Mouse (Mus musculus) intestine, embryonic 16.5 days (tissue): ENCODE measurements around the gene Asb8. TPM values are rescaled to one million over a fixed set of nuclear protein-coding genes. Genes with fewer than 3 reads are reported as not detected.

Source experiments
- ATAC-seq: fragments of 200-750 bp; cut with Nextera tagmentation; 2 replicates; pipeline ENCODE4 v1.8.0; 2017; ENCODE audit warnings: moderate TSS enrichment, moderate library complexity
- H3K27ac ChIP-seq: fragments of 300-500 bp; sonication (generic); 2 replicates; pipeline ENCODE4 v1.5.1; 2014; ENCODE audit warnings: mild to moderate bottlenecking, low read length
- H3K27me3 ChIP-seq: fragments of 300-500 bp; sonication (generic); replicated peaks from 2 replicates; pipeline ENCODE4 v1.6.1; 2014; ENCODE audit warnings: low read length, control low read depth, mixed read lengths; ENCODE audit not compliant: control insufficient read depth, insufficient read depth
- H3K36me3 ChIP-seq: fragments of 300-500 bp; sonication (generic); 2 replicates; pipeline ENCODE4 v1.6.1; 2014; ENCODE audit warnings: low read length, control low read depth; ENCODE audit not compliant: control insufficient read depth, insufficient read depth
- H3K4me1 ChIP-seq: fragments of 300-500 bp; sonication (generic); 2 replicates; pipeline ENCODE4 v1.6.1; 2014; ENCODE audit warnings: low read length, control low read depth, mixed read lengths; ENCODE audit not compliant: control insufficient read depth, insufficient read depth
- H3K4me2 ChIP-seq: fragments of 300-500 bp; sonication (generic); 2 replicates; pipeline ENCODE4 v1.6.1; 2014; ENCODE audit warnings: low read depth, low read length, control low read depth
- H3K4me3 ChIP-seq: fragments of 300-500 bp; sonication (generic); 2 replicates; pipeline ENCODE4 v1.5.1; 2014; ENCODE audit warnings: mild to moderate bottlenecking, low read length
- H3K9ac ChIP-seq: fragments of 300-500 bp; sonication (generic); 2 replicates; pipeline ENCODE4 v1.6.1; 2014; ENCODE audit warnings: low read depth, low read length
- H3K9me3 ChIP-seq: fragments of 300-500 bp; sonication (generic); 2 replicates; pipeline ENCODE4 v1.6.1; 2016; ENCODE audit warnings: low read length, control low read depth; ENCODE audit not compliant: control insufficient read depth
- WGBS: fragments of 180-500 bp; shearing (Covaris S2); extraction: QIAGEN DNeasy Blood & Tissue Kit; methylation state at CpG from one replicate; pipeline ENCODE4 v1.1.7; 2014; 5-methylcytosine and 5-hydroxymethylcytosine counted together
- polyA plus RNA-seq: library from polyadenylated mRNA; unstranded; fragments of >200 nt; fragmentation: Nextera tagmentation; extraction: Ambion mirVana; gene quantifications from 2 replicates; pipeline ENCODE4 v1.2.1, GENCODE M21; 2015

Asb8 gene
- polyA plus RNA-seq, 1 experiment from 2014 or later: 52.7 TPM

DNA sequence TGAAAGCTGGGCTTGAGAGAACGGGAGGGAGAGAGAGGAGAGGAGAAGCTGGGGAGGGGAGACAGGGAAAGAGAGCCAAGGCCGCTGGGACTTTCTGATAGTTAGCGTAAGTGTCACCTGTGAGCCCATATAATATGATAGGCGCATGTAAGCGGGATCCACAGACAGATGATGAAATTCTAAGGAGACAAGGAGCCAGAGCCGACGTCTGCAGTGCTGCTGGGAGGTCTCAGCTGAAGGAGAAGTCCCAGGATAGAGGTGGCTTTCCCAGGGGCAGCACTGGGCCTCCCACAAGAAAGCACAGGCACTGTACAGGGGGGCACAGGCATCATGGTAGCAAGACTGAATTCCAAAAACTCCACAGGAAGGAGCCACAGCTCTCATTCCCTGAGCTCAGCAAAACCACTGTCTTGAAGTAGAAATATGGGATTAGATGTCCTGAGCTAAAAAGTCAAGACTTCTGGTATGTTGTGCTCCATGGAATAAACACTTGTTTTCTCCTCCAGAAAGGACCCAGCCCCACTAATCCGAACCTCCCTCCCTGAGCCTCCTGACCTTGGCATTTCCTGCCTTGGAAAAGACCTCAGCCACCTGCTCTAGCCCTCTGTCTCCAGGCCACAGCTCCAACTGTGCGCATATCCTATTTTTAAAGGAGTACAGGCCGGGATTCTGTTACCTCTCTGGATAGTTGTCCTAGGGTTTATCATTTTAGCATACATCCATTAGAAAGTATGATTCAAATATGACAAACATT, 51.1 kb downstream of the Asb8 start:
- no peak overlapping the region for H3K4me3 ChIP-seq
- no peak overlapping the region for H3K9ac ChIP-seq
- H3K36me3 ChIP-seq: no peaks in the 10 kb centered on the region
- H3K4me2 ChIP-seq: no peak overlapping the region
- 84% methylated on average over 10 of the region's 10 CpGs for WGBS
- no peaks in the 10 kb centered on the region for H3K9me3 ChIP-seq
- H3K4me1 ChIP-seq: peaks cover 2% of the 10 kb centered on the region; the same call in 1 of the 2 replicates
- no peak overlapping the region for H3K27ac ChIP-seq
- ATAC-seq: no peak
- H3K27me3 ChIP-seq: no peaks in the 10 kb centered on the region

DNA sequence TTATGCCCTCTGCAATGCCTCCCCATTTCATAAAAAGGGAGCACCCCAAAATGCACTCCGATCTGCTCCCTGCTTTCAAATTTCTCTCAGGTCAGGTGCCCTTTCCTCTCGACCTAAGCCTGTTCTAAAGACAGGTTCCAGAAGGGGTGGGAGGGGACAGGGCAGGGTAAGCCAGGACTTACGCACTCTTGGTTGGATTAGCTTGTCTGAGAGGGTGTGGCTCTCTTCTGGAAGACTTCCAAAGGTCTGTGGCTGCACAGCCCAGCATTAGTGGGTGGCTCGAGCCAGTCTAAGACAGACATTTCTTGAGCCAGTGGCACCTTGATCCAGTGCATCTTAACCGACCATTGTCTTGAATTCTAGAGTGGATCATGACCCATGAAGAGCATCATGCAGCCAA, 53.6 kb downstream of the Asb8 start:
- peak; percentile 67 for ATAC-seq

DNA sequence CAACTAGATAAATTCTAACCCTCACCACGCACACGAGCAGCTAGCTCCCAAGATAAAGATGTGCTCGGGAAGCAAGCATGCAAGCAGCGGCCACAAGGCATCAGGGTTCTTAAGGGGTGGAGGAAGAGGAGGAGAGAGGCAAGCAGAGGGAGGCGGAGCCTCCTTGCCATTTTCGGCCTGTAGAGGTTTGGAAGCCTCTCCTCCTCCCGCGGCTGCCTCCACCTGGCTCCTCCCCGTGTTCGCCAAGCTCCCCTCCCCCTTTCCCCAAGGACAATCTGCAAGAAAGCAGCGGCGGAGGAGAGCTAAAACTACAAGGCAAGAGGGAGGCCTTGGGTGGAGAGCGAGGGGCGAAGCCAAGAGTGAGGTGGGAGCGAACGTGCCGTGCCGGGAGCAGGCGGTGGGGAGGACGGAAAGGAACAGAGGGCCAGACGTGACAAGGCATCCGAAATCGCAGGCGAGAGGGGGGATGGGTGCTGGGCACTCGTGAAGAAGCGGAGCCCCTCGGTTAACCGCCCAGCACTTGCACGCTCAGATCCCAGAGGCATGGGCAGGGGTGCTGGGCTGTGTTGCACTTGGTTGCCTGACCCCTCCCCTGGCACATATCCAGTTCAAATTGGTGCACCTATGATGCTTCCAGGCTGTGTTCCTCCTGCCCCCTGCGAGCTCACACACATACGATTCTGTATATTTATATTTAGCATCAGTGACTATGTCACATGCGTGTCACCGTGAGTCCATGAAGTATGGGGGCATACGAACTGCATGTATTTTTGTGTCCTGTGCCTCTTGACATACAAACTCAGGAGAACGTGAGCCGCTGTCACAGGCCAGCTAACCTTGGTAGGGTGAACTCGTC, 56.9 kb downstream of the Asb8 start:
- Histone ChIP-seq H3K4me3 (peak overlapping the region; percentile 65), H3K27me3 (no peaks in the 10 kb centered on the region), H3K36me3 (no peaks in the 10 kb centered on the region), H3K9ac (peak overlapping the region; percentile 84), H3K4me1 (peaks cover 14% of the 10 kb centered on the region), H3K9me3 (no peaks in the 10 kb centered on the region), H3K27ac (peak overlapping the region; percentile 72), H3K4me2 (peak overlapping the region; percentile 81)
- WGBS: 3% methylated on average over 36 of the region's 37 CpGs
- ATAC-seq: peak; percentile 92

More for the DNA sequence above, 53.6 kb downstream of the Asb8 start:
- H3K4me3 ChIP-seq: no peak overlapping the region
- no peaks in the 10 kb centered on the region for H3K27me3 ChIP-seq
- peaks cover 14% of the 10 kb centered on the region for H3K4me1 ChIP-seq
- no peak overlapping the region for H3K9ac ChIP-seq
- no peaks in the 10 kb centered on the region for H3K36me3 ChIP-seq
- H3K27ac ChIP-seq: no peak overlapping the region
- 62% methylated on average over 5 of the region's 5 CpGs for WGBS
- no peaks in the 10 kb centered on the region for H3K9me3 ChIP-seq
- no peak overlapping the region for H3K4me2 ChIP-seq

DNA sequence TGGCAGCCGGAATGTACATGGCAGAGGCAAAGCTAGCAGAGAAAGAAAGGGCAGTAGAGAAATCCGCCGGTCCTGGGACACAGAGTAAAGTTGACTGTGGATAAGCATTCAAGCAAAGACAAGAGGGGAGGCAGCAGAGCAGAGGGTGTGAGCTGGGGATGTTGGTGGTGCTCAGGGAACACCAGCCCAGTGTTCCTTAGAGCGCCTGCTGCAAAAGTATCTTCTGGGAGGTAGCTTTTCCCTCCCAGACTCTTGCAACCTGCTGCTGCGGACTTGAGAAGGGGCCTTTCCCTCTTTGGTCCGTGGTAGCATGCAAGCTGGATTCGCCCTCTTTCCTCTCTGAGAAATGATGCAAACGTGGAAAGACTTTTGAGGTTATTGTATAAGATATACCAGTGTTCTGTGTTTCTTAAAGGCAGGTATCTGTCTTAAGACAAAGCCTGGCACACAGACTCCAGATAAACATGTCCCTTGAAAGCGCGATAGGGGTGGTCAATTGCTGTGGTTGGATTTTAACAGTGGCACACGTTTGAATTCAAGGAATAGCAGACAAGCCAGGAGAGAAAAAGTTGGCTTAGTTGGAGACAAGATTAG, 57.6 kb downstream of the Asb8 start:
- ATAC-seq: peak; percentile 13; the same call in 1 of the 2 replicates
- peak overlapping the region; percentile 65 for H3K4me3 ChIP-seq
- WGBS: 30% methylated on average over 11 of the region's 11 CpGs
- H3K27ac ChIP-seq: peak overlapping the region; percentile 70
- peak overlapping the region; percentile 81 for H3K4me2 ChIP-seq
- no peaks in the 10 kb centered on the region for H3K36me3 ChIP-seq
- H3K27me3 ChIP-seq: no peaks in the 10 kb centered on the region
- peak overlapping the region; percentile 84 for H3K9ac ChIP-seq
- H3K9me3 ChIP-seq: no peaks in the 10 kb centered on the region
- peaks cover 14% of the 10 kb centered on the region for H3K4me1 ChIP-seq

DNA sequence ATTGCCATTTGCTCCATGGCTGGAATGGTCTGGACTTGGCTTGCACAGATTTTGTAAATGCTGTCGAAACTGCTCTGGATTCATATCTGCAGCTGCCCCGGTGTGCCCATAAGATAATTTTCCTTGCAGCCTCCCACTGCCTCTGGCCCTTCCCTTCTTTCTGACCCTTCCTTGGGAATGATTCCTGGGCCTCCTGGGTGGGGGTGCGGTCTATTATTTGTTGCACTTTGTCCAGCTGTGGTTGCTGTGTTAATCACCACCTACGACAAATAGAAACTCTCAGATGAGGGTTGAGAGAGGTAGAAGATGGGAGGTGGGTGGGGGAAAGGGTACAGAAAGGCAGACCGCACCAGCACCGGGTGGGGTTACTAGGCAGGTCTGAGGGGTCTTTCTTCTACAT, 58.2 kb downstream of the Asb8 start:
- peak; percentile 65 for ATAC-seq
- no peak overlapping the region; the same call in 1 of the 2 replicates for H3K4me3 ChIP-seq
- 0 out of 2 replicates have a peak overlapping the region, but pooled peaks have one; percentile 84 for H3K9ac ChIP-seq

DNA sequence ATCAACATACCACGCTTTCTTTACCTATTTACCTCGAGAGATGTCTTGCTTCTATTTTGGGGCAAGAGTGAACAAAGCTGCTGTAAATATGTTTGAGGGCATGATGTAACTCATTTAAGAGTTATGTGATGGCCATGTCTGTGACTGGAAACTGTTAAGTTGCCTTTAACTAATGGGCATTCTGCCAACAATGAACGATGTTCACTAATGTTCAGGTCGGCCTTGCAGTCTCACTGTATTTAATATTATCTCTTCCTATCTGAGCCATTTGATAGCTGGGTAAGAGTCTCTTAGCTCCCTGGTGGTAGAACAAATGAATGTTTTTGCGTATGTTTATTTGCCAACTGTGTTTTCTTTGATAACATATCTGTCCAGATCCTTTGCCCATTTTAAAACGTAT, 58.9 kb downstream of the Asb8 start:
- Histone ChIP-seq H3K27me3 (no peaks in the 10 kb centered on the region), H3K4me1 (peaks cover 14% of the 10 kb centered on the region), H3K27ac (no peak overlapping the region), H3K36me3 (no peaks in the 10 kb centered on the region), H3K4me3 (no peak overlapping the region), H3K9ac (no peak overlapping the region), H3K4me2 (no peak overlapping the region), H3K9me3 (no peaks in the 10 kb centered on the region)
- no peak for ATAC-seq
- 54% methylated on average over 6 of the region's 6 CpGs for WGBS

More for the DNA sequence above, 58.2 kb downstream of the Asb8 start:
- H3K4me1 ChIP-seq: peaks cover 14% of the 10 kb centered on the region
- H3K4me2 ChIP-seq: peak overlapping the region; percentile 81
- 61% methylated on average over 6 of the region's 6 CpGs for WGBS
- no peaks in the 10 kb centered on the region for H3K27me3 ChIP-seq
- no peaks in the 10 kb centered on the region for H3K36me3 ChIP-seq
- H3K9me3 ChIP-seq: no peaks in the 10 kb centered on the region
- H3K27ac ChIP-seq: peak overlapping the region; percentile 70

DNA sequence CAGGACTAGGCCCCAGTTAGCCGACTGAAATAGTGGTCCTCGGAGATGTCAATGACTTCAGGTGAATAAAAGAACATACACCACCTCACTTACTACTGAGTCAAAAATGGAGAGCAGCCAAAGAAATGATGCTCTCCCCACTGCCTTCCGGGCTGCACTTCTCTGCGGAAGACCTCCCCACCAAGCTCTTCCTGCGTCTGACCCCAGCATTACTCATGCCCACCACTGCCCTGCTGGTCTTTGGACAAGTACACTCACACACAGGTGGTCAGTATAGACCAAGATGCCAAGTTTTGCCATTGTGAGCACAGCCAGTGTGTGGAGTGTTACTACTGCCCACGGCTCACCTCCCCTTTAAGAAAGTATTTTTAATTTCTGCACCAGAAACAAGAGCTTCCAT, 63.0 kb downstream of the Asb8 start:
- H3K4me3 ChIP-seq: no peak overlapping the region

DNA sequence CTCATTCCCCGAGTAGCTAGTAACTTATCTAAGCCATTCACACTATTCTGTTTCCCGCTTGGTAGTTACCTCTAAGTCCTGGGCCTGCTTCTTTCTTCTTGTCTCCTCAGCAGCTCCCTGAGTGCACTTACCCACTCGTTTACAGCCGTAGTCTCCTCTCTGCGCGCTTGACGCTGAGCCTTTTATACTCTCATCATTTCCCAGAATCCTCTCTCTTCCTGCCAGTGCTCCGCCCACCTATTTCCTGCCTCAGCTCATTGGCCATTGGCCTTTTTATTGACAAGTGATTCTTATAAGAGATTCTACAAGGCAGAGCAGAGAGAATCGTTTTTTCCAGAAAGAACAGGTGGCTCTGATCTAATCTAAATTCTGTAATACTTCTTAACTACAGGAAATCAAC, 66.9 kb downstream of the Asb8 start:
- H3K9ac ChIP-seq: no peak overlapping the region
- H3K9me3 ChIP-seq: no peaks in the 10 kb centered on the region
- H3K27ac ChIP-seq: no peak overlapping the region
- H3K4me2 ChIP-seq: no peak overlapping the region
- ATAC-seq: no peak
- no peak overlapping the region for H3K4me3 ChIP-seq
- H3K36me3 ChIP-seq: no peaks in the 10 kb centered on the region
- no peaks in the 10 kb centered on the region for H3K4me1 ChIP-seq
- 85% methylated on average over 9 of the region's 9 CpGs for WGBS
- H3K27me3 ChIP-seq: no peaks in the 10 kb centered on the region

More for the DNA sequence above, 63.0 kb downstream of the Asb8 start:
- Histone ChIP-seq H3K9ac (no peak overlapping the region), H3K27ac (no peak overlapping the region), H3K36me3 (no peaks in the 10 kb centered on the region), H3K27me3 (no peaks in the 10 kb centered on the region), H3K4me1 (0 out of 2 replicates have a peak, but pooled peaks cover 2% of the 10 kb centered on the region), H3K9me3 (no peaks in the 10 kb centered on the region), H3K4me2 (no peak overlapping the region)
- WGBS: 88% methylated on average over 6 of the region's 6 CpGs
- ATAC-seq: no peak

DNA sequence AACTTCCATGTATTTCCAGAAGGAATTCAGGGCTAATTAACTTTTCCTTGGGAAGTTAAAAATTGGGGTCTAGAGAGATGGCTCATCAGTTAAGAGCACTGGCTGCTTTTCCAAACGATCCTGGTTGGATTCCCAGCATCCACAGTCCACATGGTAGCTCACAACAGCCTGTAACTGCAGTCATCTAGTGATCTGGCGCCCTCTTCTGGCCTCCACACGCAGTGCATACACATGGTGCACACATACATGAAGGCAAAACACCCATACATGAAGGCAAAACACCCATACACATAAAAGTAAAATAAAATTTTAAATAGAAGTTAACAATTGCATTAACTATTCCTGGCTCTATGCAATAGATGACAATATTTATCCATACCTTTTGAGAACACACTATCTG, 68.5 kb downstream of the Asb8 start:
- 47% methylated on average over 3 of the region's 3 CpGs for WGBS
- Histone ChIP-seq H3K9me3 (no peaks in the 10 kb centered on the region), H3K4me2 (no peak overlapping the region), H3K4me3 (no peak overlapping the region), H3K36me3 (no peaks in the 10 kb centered on the region), H3K4me1 (peaks cover 1% of the 10 kb centered on the region), H3K27ac (no peak overlapping the region), H3K27me3 (no peaks in the 10 kb centered on the region), H3K9ac (no peak overlapping the region)
- no peak for ATAC-seq
